Mouse (Mus musculus): ENCODE data around the gene Fxr2. TPM values are rescaled to one million over a fixed set of nuclear protein-coding genes. Genes with fewer than 3 reads are reported as not detected.

The Fxr2 gene
- polyA plus RNA-seq, 1 experiment from 2014 or later, result 31.2 TPM

- TF ChIP-seq CTCF (IDR thresholded peaks at IDR 0.05; ENCODE audit: low read depth), result no peak
- 0 out of 2 replicates have a peak within 1 kb of the TSS, but pooled peaks have one; percentile 24 for H3K27ac ChIP-seq (ENCODE audit: low read depth)
- no peaks in the 10 kb centered on the region for H3K27me3 ChIP-seq (ENCODE audit: insufficient read depth, low read length)
- no peak within 1 kb of the TSS for H3K9ac ChIP-seq
- peaks cover 5% of the 10 kb centered on the region for H3K4me1 ChIP-seq (ENCODE audit: insufficient read depth)
- peak; percentile 73 for DNase-seq
- ATAC-seq (ENCODE audit: insufficient read depth), result no peak
- WGBS, result 25% methylated on average over 7 of the region's 7 CpGs
- H3K4me3 ChIP-seq (ENCODE audit: low read depth, low read length), result 0 out of 2 replicates have a peak within 1 kb of the TSS, but pooled peaks have one; percentile 2
- H3K9me3 ChIP-seq (ENCODE audit: low read depth, low read length), result no peaks in the 10 kb centered on the region
- H3K36me3 ChIP-seq (ENCODE audit: insufficient read depth), result peaks cover 73% of the 10 kb centered on the region
- H3K4me2 ChIP-seq, result no peak within 1 kb of the TSS
Observed at GRCm38 (mm10) chr11:69665961-69666664, 33.3 kb downstream of the Fxr2 start, which contains the start of gene Cd68. Cd68 (minus strand) TSS chr11:69666153.

GRCm38 (mm10) chr11:69666665-69667005 is 33.8 kb downstream of the Fxr2 start:
- no peak overlapping the region for H3K4me2 ChIP-seq
- no peaks in the 10 kb centered on the region for H3K9me3 ChIP-seq (ENCODE audit: low read depth, low read length)
- no peak overlapping the region for H3K4me3 ChIP-seq (ENCODE audit: low read depth, low read length)
- peaks cover 73% of the 10 kb centered on the region for H3K36me3 ChIP-seq (ENCODE audit: insufficient read depth)
- 79% methylated on average over 3 of the region's 3 CpGs for WGBS
- DNase-seq (no peak), ATAC-seq (ENCODE audit: insufficient read depth) (no peak)
- no peak overlapping the region for H3K27ac ChIP-seq (ENCODE audit: low read depth)
- TF ChIP-seq CTCF (IDR thresholded peaks at IDR 0.05; ENCODE audit: low read depth), result no peak
- no peak overlapping the region for H3K9ac ChIP-seq
- peaks cover 5% of the 10 kb centered on the region for H3K4me1 ChIP-seq (ENCODE audit: insufficient read depth)
- H3K27me3 ChIP-seq (ENCODE audit: insufficient read depth, low read length), result no peaks in the 10 kb centered on the region

GRCm38 (mm10) chr11:69670786-69671725 is 38.3 kb downstream of the Fxr2 start:
- H3K27ac ChIP-seq (ENCODE audit: low read depth), result peak overlapping the region; percentile 99
- DNase-seq, result peak; percentile 95
- ATAC-seq (ENCODE audit: insufficient read depth), result peak; percentile 62
- peaks cover 2% of the 10 kb centered on the region for H3K4me1 ChIP-seq (ENCODE audit: insufficient read depth)
- peak overlapping the region; percentile 100 for H3K9ac ChIP-seq
- under 1% methylated on average over 60 of the region's 61 CpGs for WGBS
- no peaks in the 10 kb centered on the region for H3K27me3 ChIP-seq (ENCODE audit: insufficient read depth, low read length)
- H3K36me3 ChIP-seq (ENCODE audit: insufficient read depth), result peaks cover 76% of the 10 kb centered on the region
- no peaks in the 10 kb centered on the region for H3K9me3 ChIP-seq (ENCODE audit: low read depth, low read length)
- peak overlapping the region; percentile 96 for H3K4me2 ChIP-seq
- H3K4me3 ChIP-seq (ENCODE audit: low read depth, low read length), result peak overlapping the region; percentile 99
- no peak for TF ChIP-seq CTCF (IDR thresholded peaks at IDR 0.05; ENCODE audit: low read depth)

- Histone ChIP-seq H3K9me3 (ENCODE audit: low read depth, low read length) (no peaks in the 10 kb centered on the region), H3K27ac (ENCODE audit: low read depth) (peak overlapping the region; percentile 99), H3K4me2 (peak overlapping the region; percentile 96), H3K9ac (peak overlapping the region; percentile 100), H3K36me3 (ENCODE audit: insufficient read depth) (peaks cover 76% of the 10 kb centered on the region), H3K4me3 (ENCODE audit: low read depth, low read length) (peak overlapping the region; percentile 99), H3K27me3 (ENCODE audit: insufficient read depth, low read length) (no peaks in the 10 kb centered on the region), H3K4me1 (ENCODE audit: insufficient read depth) (peaks cover 2% of the 10 kb centered on the region)
- WGBS, result under 1% methylated on average over 43 of the region's 43 CpGs
- TF ChIP-seq CTCF (IDR thresholded peaks at IDR 0.05; ENCODE audit: low read depth), result no peak
- ATAC-seq (ENCODE audit: insufficient read depth) (peak; percentile 2; the same call in 1 of the 2 replicates), DNase-seq (no peak)
Observed at GRCm38 (mm10) chr11:69671726-69672124, 38.9 kb downstream of the Fxr2 start.

- no peak for TF ChIP-seq CTCF (IDR thresholded peaks at IDR 0.05; ENCODE audit: low read depth)
- Histone ChIP-seq H3K9ac (peak within 1 kb of the TSS; percentile 100), H3K4me2 (peak within 1 kb of the TSS; percentile 96), H3K9me3 (ENCODE audit: low read depth, low read length) (no peaks in the 10 kb centered on the region), H3K27me3 (ENCODE audit: insufficient read depth, low read length) (no peaks in the 10 kb centered on the region), H3K4me1 (ENCODE audit: insufficient read depth) (peaks cover 2% of the 10 kb centered on the region), H3K36me3 (ENCODE audit: insufficient read depth) (peaks cover 78% of the 10 kb centered on the region), H3K27ac (ENCODE audit: low read depth) (peak within 1 kb of the TSS; percentile 99), H3K4me3 (ENCODE audit: low read depth, low read length) (peak within 1 kb of the TSS; percentile 99)
- peak; percentile 100 for DNase-seq
- ATAC-seq (ENCODE audit: insufficient read depth), result peak; percentile 97
- WGBS, result 0% methylated on average over 36 of the region's 36 CpGs
Observed at GRCm38 (mm10) chr11:69672211-69672706, 39.5 kb downstream of the Fxr2 start, which contains the start of gene Eif4a1. Eif4a1 (minus strand) TSS chr11:69672423.

GRCm38 (mm10) chr11:69679144-69679543 is 46.4 kb downstream of the Fxr2 start:
- no peaks in the 10 kb centered on the region for H3K9me3 ChIP-seq (ENCODE audit: low read depth, low read length)
- no peak overlapping the region for H3K4me3 ChIP-seq (ENCODE audit: low read depth, low read length)
- no peak overlapping the region for H3K27ac ChIP-seq (ENCODE audit: low read depth)
- 100% methylated on average over 2 of the region's 2 CpGs for WGBS
- no peak for TF ChIP-seq CTCF (IDR thresholded peaks at IDR 0.05; ENCODE audit: low read depth)
- no peak overlapping the region for H3K4me2 ChIP-seq
- DNase-seq, result no peak
- no peak overlapping the region for H3K9ac ChIP-seq
- peaks cover 65% of the 10 kb centered on the region for H3K36me3 ChIP-seq (ENCODE audit: insufficient read depth)
- H3K4me1 ChIP-seq (ENCODE audit: insufficient read depth), result peaks cover 6% of the 10 kb centered on the region; the same call in 1 of the 2 replicates
- no peaks in the 10 kb centered on the region for H3K27me3 ChIP-seq (ENCODE audit: insufficient read depth, low read length)
- ATAC-seq (ENCODE audit: insufficient read depth), result no peak

Data from lung, embryonic 14.5 days (tissue).